Mouse (Mus musculus) midbrain, embryonic 10.5 days (tissue): ENCODE results near the gene Scaf4. TPM values are rescaled to one million over a fixed set of nuclear protein-coding genes. Genes with fewer than 3 reads are reported as not detected.
"Not testable (repeated sequence)": the region's sequence is repeated elsewhere in the genome, so short reads cannot be mapped to it uniquely, and the experiment has no call there.

Experiments
- DNase-seq: peaks from one replicate; pipeline ENCODE4 v3.0.0-alpha.2; 2017; ENCODE audit warnings: low spot score
- H3K27ac ChIP-seq: fragments of 300-500 bp; sonication (generic); replicated peaks from 2 replicates; pipeline ENCODE4 v1.5.1; 2016; ENCODE audit warnings: mild to moderate bottlenecking
- H3K27me3 ChIP-seq: fragments of 300-500 bp; sonication (generic); 2 replicates; pipeline ENCODE4 v1.6.1; 2016; ENCODE audit warnings: low read depth, mild to moderate bottlenecking; ENCODE audit not compliant: poor library complexity, severe bottlenecking
- H3K36me3 ChIP-seq: fragments of 300-500 bp; sonication (generic); 2 replicates; pipeline ENCODE4 v1.6.1; 2016; ENCODE audit warnings: mild to moderate bottlenecking, moderate library complexity
- H3K4me1 ChIP-seq: fragments of 300-500 bp; sonication (generic); 2 replicates; pipeline ENCODE4 v1.6.1; 2016
- H3K4me3 ChIP-seq: fragments of 300-500 bp; sonication (generic); 2 replicates; pipeline ENCODE4 v1.5.1; 2016; ENCODE audit warnings: mild to moderate bottlenecking, moderate library complexity
- H3K9me3 ChIP-seq: fragments of 300-500 bp; sonication (generic); replicated peaks from 2 replicates; pipeline ENCODE4 v1.6.1; 2016; ENCODE audit warnings: mild to moderate bottlenecking
- WGBS: fragments of 180-500 bp; shearing (Covaris S2); methylation state at CpG from one replicate; pipeline ENCODE4 v1.1.7; 2016; 5-methylcytosine and 5-hydroxymethylcytosine counted together
- polyA plus RNA-seq: library from polyadenylated mRNA; unstranded; fragments of >200 nt; fragmentation: Nextera tagmentation; extraction: Ambion mirVana; gene quantifications from 2 replicates; pipeline ENCODE4 v1.2.1, GENCODE M21; 2016

The Scaf4 gene
- polyA plus RNA-seq, 1 experiment from 2014 or later = 34.6 TPM

DNA sequence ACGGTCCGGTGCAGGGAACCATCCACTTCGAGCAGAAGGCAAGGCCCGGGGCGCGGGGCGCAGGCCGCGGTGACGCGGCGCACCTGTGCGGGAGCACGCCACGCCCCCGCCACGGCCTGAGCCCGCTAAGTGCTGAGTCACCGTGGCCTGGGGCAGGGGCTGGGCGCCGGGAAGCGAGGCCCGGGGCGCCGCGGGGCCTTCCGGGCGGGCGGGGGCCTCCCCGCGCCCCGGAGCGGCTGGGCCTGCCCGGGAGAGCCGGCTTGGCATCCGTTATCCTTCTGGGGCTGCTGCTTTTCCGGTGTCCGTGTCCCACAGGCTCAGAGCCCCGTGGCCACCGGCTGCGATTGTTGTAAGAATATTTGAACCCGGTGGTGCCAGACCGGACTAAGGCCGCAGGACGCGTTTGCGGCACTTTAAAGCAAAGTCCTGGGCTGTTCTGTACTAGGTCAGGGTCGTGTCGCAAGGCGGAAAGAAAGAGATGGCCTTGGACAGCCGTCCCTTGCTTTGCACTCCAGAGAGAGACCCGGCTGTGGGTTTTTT, 63.3 kb downstream of the Scaf4 start:
- under 1% methylated on average over 52 of the region's 52 CpGs for WGBS
- Histone ChIP-seq H3K27ac (peak overlapping the region; percentile 95), H3K4me3 (peak overlapping the region; percentile 84), H3K9me3 (no peaks in the 10 kb centered on the region), H3K4me1 (peaks cover 43% of the 10 kb centered on the region), H3K27me3 (peaks cover 6% of the 10 kb centered on the region; the same call in 1 of the 2 replicates), H3K36me3 (peaks cover 38% of the 10 kb centered on the region)
- DNase-seq = no peak

DNA sequence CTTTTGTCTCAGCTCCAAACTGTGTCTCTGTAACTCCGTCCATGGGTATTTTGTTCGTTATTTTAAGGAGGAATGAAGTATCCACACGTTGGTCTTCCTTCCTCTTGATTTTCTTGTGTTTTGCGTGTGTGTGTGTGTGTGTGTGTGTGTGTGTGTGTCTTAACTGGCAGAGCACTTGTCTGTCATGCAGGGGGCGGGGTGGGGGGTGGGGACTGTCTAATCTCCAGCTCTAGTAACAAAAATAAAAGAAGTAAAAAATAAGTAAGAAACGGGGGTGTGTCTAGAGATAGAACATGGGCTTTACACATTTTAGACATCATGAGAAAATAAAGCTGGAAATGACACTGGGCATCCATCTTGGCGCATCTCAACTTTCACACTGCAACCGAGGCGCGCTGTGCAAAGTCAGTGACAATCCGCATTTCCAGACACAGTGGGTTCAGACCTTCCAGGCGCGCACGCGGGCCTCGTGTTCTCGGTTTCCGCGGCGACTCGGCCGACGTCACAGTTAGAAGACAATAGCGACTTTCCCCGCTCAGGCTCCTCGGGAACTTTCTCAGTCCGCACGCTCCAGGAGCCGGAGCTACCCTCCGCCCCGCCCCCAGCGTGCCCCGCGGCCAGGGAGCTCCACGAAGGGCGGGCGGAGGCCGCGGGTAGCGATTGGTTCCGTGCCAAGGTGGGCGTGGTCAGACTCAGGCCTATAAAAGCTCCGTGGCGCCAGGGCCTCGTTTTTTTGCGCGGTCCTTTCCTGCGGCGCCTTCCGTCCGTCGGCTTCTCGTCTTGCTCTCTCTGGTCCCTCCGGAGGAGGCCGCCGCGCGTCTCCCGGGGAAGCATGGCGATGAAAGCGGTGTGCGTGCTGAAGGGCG, 64.0 kb downstream of the Scaf4 start, which contains the start of gene Sod1:
Gene Sod1, plus strand, starts transcription at position 729 of the 866 bp plus-strand sequence.
- WGBS = 1% methylated on average over 63 of the region's 63 CpGs
- DNase-seq = peak; percentile 97
- Histone ChIP-seq H3K36me3 (peaks cover 31% of the 10 kb centered on the region), H3K27ac (peak within 1 kb of the TSS; percentile 95), H3K4me1 (peaks cover 43% of the 10 kb centered on the region), H3K4me3 (peak within 1 kb of the TSS; percentile 84), H3K27me3 (peaks cover 6% of the 10 kb centered on the region; the same call in 1 of the 2 replicates), H3K9me3 (no peaks in the 10 kb centered on the region)

DNA sequence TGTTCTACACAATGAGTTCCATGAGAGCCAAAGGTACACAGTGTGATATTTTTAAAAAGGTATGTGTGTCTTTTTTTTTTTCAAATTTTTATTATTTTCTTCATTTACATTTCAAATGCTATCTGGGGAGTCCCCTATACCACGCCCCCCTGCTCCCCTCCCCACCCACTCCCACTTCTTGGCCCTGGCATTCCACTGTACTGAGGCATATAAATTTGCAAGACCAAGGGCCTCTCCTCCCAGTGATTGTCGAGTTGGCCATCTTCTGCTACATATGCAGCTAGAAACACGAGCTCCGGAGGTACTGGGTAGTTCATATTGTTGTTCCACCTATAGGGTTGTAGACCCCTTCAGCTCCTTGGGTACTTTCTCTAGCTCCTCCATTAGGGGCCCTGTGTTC, 64.9 kb downstream of the Scaf4 start:
- Histone ChIP-seq H3K4me1 (peaks cover 43% of the 10 kb centered on the region), H3K36me3 (peaks cover 22% of the 10 kb centered on the region)
- not testable (repeated sequence) for H3K27ac ChIP-seq, H3K27me3 ChIP-seq, H3K4me3 ChIP-seq, H3K9me3 ChIP-seq, DNase-seq
- WGBS = 69% methylated on average over 4 of the region's 4 CpGs

DNA sequence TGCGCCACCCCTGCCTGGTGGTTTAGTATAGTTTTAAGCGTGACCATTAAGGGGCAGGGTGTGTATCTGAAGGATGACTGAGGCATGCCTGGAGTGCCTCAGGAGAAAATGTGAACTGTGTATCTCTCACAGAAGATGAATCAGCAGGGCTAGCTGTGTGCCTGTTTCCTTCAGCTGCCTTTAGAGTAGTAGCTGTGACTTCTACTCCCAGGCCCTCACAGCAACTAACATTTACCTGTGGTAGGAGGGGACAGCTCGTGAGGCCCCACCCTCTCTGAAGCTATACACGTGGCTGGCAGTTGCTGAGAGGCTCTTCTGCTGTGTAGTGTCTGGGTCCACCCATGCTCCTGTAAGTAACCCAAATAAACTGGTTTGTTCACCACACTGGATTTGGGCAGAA, 66.4 kb downstream of the Scaf4 start:
- no peak for DNase-seq
- H3K36me3 ChIP-seq = peaks cover 7% of the 10 kb centered on the region
- no peak overlapping the region for H3K4me3 ChIP-seq
- no peak overlapping the region for H3K27ac ChIP-seq
- peaks cover 34% of the 10 kb centered on the region for H3K4me1 ChIP-seq
- no peaks in the 10 kb centered on the region for H3K9me3 ChIP-seq
- 63% methylated on average over 4 of the region's 4 CpGs for WGBS
- peaks cover 6% of the 10 kb centered on the region; the same call in 1 of the 2 replicates for H3K27me3 ChIP-seq

DNA sequence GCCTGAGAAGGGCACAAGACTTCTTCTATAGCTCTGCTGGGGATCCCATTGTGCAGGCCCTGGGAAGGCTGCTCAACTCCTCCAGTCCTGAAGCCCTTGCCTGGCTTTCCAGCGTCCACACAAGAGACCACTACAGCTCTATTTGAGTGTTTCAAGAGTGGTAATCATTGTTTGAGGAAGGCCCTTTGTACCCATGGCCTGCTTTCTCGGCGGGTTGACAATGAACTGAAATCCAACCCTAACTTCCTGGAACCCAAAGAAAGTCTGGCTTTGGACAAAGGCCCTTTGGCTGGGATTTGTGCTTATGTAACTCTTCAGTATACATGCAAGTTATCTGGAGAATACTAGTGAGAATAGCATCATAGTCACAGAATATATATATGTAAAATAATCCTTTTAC, 66.9 kb downstream of the Scaf4 start:
- H3K4me1 ChIP-seq = peaks cover 28% of the 10 kb centered on the region
- H3K9me3 ChIP-seq = no peaks in the 10 kb centered on the region
- DNase-seq = no peak
- no peak overlapping the region for H3K4me3 ChIP-seq
- 30% methylated on average over 3 of the region's 3 CpGs for WGBS
- peaks cover 2% of the 10 kb centered on the region; the same call in 1 of the 2 replicates for H3K36me3 ChIP-seq
- no peak overlapping the region for H3K27ac ChIP-seq
- H3K27me3 ChIP-seq = peaks cover 6% of the 10 kb centered on the region; the same call in 1 of the 2 replicates

DNA sequence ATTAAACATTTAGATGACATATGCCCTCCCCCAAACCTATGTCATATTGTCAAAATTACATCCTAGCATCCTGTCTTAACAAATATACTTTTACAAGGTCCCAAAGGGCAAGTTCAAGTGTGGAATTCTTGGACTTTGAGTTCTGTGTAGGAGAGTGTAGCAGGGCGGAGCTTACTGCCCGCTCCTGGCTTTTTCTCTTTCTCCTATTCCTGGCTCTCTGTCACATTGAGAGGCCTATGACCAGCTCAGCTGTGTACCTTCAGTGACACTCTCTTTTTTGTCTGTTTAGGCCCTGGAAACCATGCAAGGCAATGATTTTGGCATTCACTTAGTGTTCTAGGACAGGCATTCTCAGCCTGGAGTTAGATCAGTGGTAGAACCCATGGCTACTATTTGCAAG, 67.9 kb downstream of the Scaf4 start:
- Histone ChIP-seq H3K27me3 (peaks cover 6% of the 10 kb centered on the region; the same call in 1 of the 2 replicates), H3K9me3 (no peaks in the 10 kb centered on the region), H3K4me1 (peaks cover 19% of the 10 kb centered on the region), H3K36me3 (no peaks in the 10 kb centered on the region), H3K4me3 (no peak overlapping the region), H3K27ac (no peak overlapping the region)
- DNase-seq = no peak
- 96% methylated on average over 2 of the region's 2 CpGs for WGBS

DNA sequence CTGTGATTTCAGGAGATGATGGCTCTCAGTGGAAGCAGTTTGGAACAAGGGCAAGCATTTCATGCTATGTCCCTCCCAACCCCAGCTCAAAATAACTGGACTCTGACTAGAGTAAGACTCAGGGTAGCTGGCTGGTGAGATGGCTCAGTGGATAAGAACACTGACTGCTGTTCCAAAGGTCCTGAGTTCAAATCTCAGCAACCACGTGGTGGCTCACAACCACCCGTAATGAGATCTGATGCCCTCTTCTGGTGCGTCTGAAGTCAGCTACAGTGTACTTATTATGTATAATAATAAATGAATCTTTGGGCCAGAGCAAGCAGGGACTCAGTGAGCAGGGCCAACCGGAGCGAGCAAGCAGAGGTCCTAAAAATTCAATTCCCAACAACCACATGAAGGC, 68.4 kb downstream of the Scaf4 start:
- not testable (repeated sequence) for DNase-seq, H3K9me3 ChIP-seq, H3K27me3 ChIP-seq, H3K36me3 ChIP-seq, H3K27ac ChIP-seq, H3K4me3 ChIP-seq
- H3K4me1 ChIP-seq = peaks cover 15% of the 10 kb centered on the region
- WGBS = 89% methylated on average over 5 of the region's 5 CpGs

DNA sequence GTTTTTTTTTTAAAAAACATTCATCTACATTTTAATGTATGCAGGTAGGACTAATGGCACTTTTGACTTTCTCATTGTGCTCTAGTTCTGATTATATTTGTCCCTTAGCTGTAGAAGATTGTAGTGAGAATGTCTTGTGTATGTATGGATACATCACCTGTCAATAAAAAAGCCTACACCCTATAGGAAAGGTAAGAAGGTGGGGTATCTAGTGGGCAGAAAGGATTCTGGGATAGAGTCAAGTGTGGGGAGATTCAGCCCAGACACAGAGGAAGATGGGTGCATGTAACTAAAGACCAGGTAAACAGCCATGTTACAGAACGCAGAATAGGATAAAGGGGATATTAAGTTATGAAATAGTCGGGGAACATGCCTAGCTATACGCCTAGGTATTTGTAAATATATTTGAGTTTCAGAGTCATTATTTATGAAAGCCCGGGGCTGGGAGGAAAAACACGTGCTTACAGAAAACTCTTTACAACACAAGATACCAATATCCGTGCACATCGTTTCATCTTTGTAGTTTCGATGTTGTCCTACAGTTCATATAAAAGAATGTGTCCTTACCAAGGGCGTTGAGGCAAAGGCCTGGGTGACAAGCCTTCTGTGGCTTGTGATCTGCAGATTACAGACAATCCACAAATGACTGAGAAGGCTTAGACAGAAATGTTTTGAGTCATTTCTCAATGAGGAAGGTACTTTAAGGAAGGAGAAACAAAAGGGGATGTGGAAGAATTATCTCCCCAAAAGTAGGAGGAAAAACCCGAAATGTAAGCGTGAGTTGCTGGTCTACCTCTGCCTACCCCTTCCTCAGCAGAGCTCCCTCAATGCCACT, 69.4 kb downstream of the Scaf4 start:
- Histone ChIP-seq H3K9me3 (no peaks in the 10 kb centered on the region), H3K4me1 (peaks cover 10% of the 10 kb centered on the region), H3K27ac (no peak overlapping the region), H3K27me3 (peaks cover 6% of the 10 kb centered on the region; the same call in 1 of the 2 replicates), H3K36me3 (no peaks in the 10 kb centered on the region), H3K4me3 (no peak overlapping the region)
- 93% methylated on average over 11 of the region's 11 CpGs for WGBS
- DNase-seq = no peak

GRCm38 (mm10) chr16:90213477-90214339, 70.6 kb downstream of the Scaf4 start:
- no peak overlapping the region for H3K27ac ChIP-seq
- WGBS = 78% methylated on average over 12 of the region's 12 CpGs
- H3K9me3 ChIP-seq = no peaks in the 10 kb centered on the region
- no peaks in the 10 kb centered on the region for H3K27me3 ChIP-seq
- H3K36me3 ChIP-seq = no peaks in the 10 kb centered on the region
- H3K4me1 ChIP-seq = peaks cover 7% of the 10 kb centered on the region; the same call in 1 of the 2 replicates
- DNase-seq = no peak
- H3K4me3 ChIP-seq = no peak overlapping the region

- no peaks in the 10 kb centered on the region for H3K4me1 ChIP-seq
- no peak for DNase-seq
- no peaks in the 10 kb centered on the region for H3K9me3 ChIP-seq
- H3K36me3 ChIP-seq = no peaks in the 10 kb centered on the region
- no peak overlapping the region for H3K27ac ChIP-seq
- 85% methylated on average over 8 of the region's 8 CpGs for WGBS
- H3K27me3 ChIP-seq = no peaks in the 10 kb centered on the region
- H3K4me3 ChIP-seq = no peak overlapping the region
Observed at GRCm38 (mm10) chr16:90211767-90212166, 72.5 kb downstream of the Scaf4 start.

DNA sequence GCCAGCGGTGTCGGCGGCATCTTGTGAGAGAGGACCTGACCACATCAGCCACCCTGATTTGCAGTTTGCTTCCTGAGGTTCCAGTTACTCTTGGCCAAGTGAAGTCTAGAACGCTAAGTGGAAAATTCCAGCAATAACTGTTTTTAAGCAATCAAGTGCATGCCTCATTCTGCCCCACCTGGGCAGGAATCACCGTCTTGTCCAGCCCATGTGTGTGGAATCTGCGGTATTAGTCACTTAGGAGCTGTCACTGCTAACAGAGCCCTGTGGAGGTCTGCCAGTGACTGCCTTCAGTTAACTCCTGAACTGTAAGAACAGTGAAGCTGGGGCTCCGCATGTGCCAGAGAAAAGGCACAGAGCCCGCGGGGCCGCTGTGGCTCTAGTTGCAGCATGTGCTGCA, 73.6 kb downstream of the Scaf4 start:
- H3K36me3 ChIP-seq = no peaks in the 10 kb centered on the region
- no peaks in the 10 kb centered on the region for H3K27me3 ChIP-seq
- no peaks in the 10 kb centered on the region for H3K9me3 ChIP-seq
- DNase-seq = no peak
- no peaks in the 10 kb centered on the region for H3K4me1 ChIP-seq
- no peak overlapping the region for H3K4me3 ChIP-seq
- 89% methylated on average over 10 of the region's 10 CpGs for WGBS
- H3K27ac ChIP-seq = no peak overlapping the region

GRCm38 (mm10) chr16:90208996-90209395, 75.3 kb downstream of the Scaf4 start:
- Histone ChIP-seq H3K27ac (no peak overlapping the region), H3K9me3 (no peaks in the 10 kb centered on the region), H3K4me1 (no peaks in the 10 kb centered on the region), H3K27me3 (no peaks in the 10 kb centered on the region), H3K4me3 (no peak overlapping the region), H3K36me3 (no peaks in the 10 kb centered on the region)
- no peak for DNase-seq
- WGBS = 77% methylated on average over 3 of the region's 3 CpGs
